Mouse (Mus musculus): ENCODE results near the gene Olfr1209. TPM values are rescaled to one million over a fixed set of nuclear protein-coding genes. Genes with fewer than 3 reads are reported as not detected.

Gene Olfr1209
- not detected in 2 replicates for polyA plus RNA-seq (2015; fragmentation: Nextera tagmentation; extraction: Ambion mirVana)

- whole genome bisulfite sequencing = 90% methylated on average over 3 of the region's 3 CpGs
- Histone ChIP-seq H3K4me3 (no peak within 1 kb of the TSS), H3K9ac (no peak within 1 kb of the TSS), H3K36me3 (no peaks in the 10 kb centered on the region), H3K27ac (replicated peaks) (no peak within 1 kb of the TSS), H3K4me1 (replicated peaks) (no peaks in the 10 kb centered on the region), H3K27me3 (no peaks in the 10 kb centered on the region), H3K9me3 (no peaks in the 10 kb centered on the region), H3K4me2 (no peak within 1 kb of the TSS)
- no peak for ATAC-seq (ENCODE audit: low read depth)
Measured at GRCm38 (mm10) chr2:88915057-88915456, at the start of gene Olfr1209. Gene Olfr1209 (minus strand): TSS chr2:88915157.

GRCm38 (mm10) chr2:88953669-88954068, 38.7 kb upstream of the Olfr1209 start, which contains the start of gene Olfr1212:
Gene Olfr1212 (plus strand): TSS chr2:88953969.
- no peaks in the 10 kb centered on the region for H3K36me3 ChIP-seq
- no peaks in the 10 kb centered on the region for H3K9me3 ChIP-seq
- no peak within 1 kb of the TSS for H3K4me2 ChIP-seq
- H3K4me3 ChIP-seq = no peak within 1 kb of the TSS
- H3K9ac ChIP-seq = no peak within 1 kb of the TSS
- no peak for ATAC-seq (ENCODE audit: low read depth)
- no peaks in the 10 kb centered on the region for H3K4me1 ChIP-seq (replicated peaks)
- no peak within 1 kb of the TSS for H3K27ac ChIP-seq (replicated peaks)
- H3K27me3 ChIP-seq = no peaks in the 10 kb centered on the region

GRCm38 (mm10) chr2:88938011-88938410, 23.1 kb upstream of the Olfr1209 start, which contains the start of gene Olfr1211:
Gene Olfr1211 (minus strand): TSS chr2:88938111.
- ATAC-seq (ENCODE audit: low read depth) = no peak
- no peak within 1 kb of the TSS for H3K9ac ChIP-seq
- 88% methylated on average over 1 of the region's 1 CpGs for WGBS

GRCm38 (mm10) chr2:88902211-88902610, 12.7 kb downstream of the Olfr1209 start, which contains the start of gene Olfr1208:
Gene Olfr1208 (minus strand): TSS chr2:88902311.
- no peak within 1 kb of the TSS for H3K4me2 ChIP-seq
- ATAC-seq (ENCODE audit: low read depth) = no peak
- no peak within 1 kb of the TSS for H3K4me3 ChIP-seq
- no peak within 1 kb of the TSS for H3K27ac ChIP-seq (replicated peaks)
- no peak within 1 kb of the TSS for H3K9ac ChIP-seq
- no peaks in the 10 kb centered on the region for H3K9me3 ChIP-seq
- no peaks in the 10 kb centered on the region for H3K4me1 ChIP-seq (replicated peaks)
- no peaks in the 10 kb centered on the region for H3K36me3 ChIP-seq
- no peaks in the 10 kb centered on the region for H3K27me3 ChIP-seq

More at GRCm38 (mm10) chr2:88938011-88938410, 23.1 kb upstream of the Olfr1209 start, which contains the start of gene Olfr1211:
- Histone ChIP-seq H3K9me3 (no peaks in the 10 kb centered on the region), H3K4me3 (no peak within 1 kb of the TSS), H3K27ac (replicated peaks) (no peak within 1 kb of the TSS), H3K27me3 (no peaks in the 10 kb centered on the region), H3K4me1 (replicated peaks) (no peaks in the 10 kb centered on the region), H3K4me2 (no peak within 1 kb of the TSS), H3K36me3 (no peaks in the 10 kb centered on the region)

- no peak for ATAC-seq (ENCODE audit: low read depth)
- Histone ChIP-seq H3K27me3 (no peaks in the 10 kb centered on the region), H3K4me1 (replicated peaks) (no peaks in the 10 kb centered on the region), H3K9me3 (no peaks in the 10 kb centered on the region), H3K9ac (no peak within 1 kb of the TSS), H3K4me3 (no peak within 1 kb of the TSS), H3K36me3 (no peaks in the 10 kb centered on the region), H3K27ac (replicated peaks) (no peak within 1 kb of the TSS), H3K4me2 (no peak within 1 kb of the TSS)
- 90% methylated on average over 2 of the region's 2 CpGs for WGBS
Measured at GRCm38 (mm10) chr2:88862931-88863330, 52.0 kb downstream of the Olfr1209 start, which contains the start of gene Olfr1206. Gene Olfr1206 (plus strand): TSS chr2:88863231.

Other genes with a start within 250 kb of the Olfr1209 start
- not detected in 2 replicates for gene Olfr1193, start 239.5 kb downstream of the Olfr1209 start, polyA plus RNA-seq (2015; fragmentation: Nextera tagmentation; extraction: Ambion mirVana)
- gene Olfr1195, start 226.0 kb downstream of the Olfr1209 start, polyA plus RNA-seq (2015; fragmentation: Nextera tagmentation; extraction: Ambion mirVana) = not detected in 2 replicates
- not detected in 2 replicates for gene Olfr1196, start 210.6 kb downstream of the Olfr1209 start, polyA plus RNA-seq (2015; fragmentation: Nextera tagmentation; extraction: Ambion mirVana)
- not detected in 2 replicates for gene Olfr1197, start 182.8 kb downstream of the Olfr1209 start, polyA plus RNA-seq (2015; fragmentation: Nextera tagmentation; extraction: Ambion mirVana)
- not detected in 2 replicates for gene Olfr1198, start 163.8 kb downstream of the Olfr1209 start, polyA plus RNA-seq (2015; fragmentation: Nextera tagmentation; extraction: Ambion mirVana)
- not detected in 2 replicates for gene Olfr1199, start 154.7 kb downstream of the Olfr1209 start, polyA plus RNA-seq (2015; fragmentation: Nextera tagmentation; extraction: Ambion mirVana)
- not detected in 2 replicates for gene Olfr1200, start 144.7 kb downstream of the Olfr1209 start, polyA plus RNA-seq (2015; fragmentation: Nextera tagmentation; extraction: Ambion mirVana)
- gene Olfr1201, start 122.1 kb downstream of the Olfr1209 start, polyA plus RNA-seq (2015; fragmentation: Nextera tagmentation; extraction: Ambion mirVana) = not detected in 2 replicates
- not detected in 2 replicates for gene Olfr1202, start 100.7 kb downstream of the Olfr1209 start, polyA plus RNA-seq (2015; fragmentation: Nextera tagmentation; extraction: Ambion mirVana)
- gene Olfr1205, start 85.4 kb downstream of the Olfr1209 start, polyA plus RNA-seq (2015; fragmentation: Nextera tagmentation; extraction: Ambion mirVana) = not detected in 2 replicates
- not detected in 2 replicates for gene Olfr1204, start 65.9 kb downstream of the Olfr1209 start, polyA plus RNA-seq (2015; fragmentation: Nextera tagmentation; extraction: Ambion mirVana)
- not detected in 2 replicates for gene Olfr1206, start 51.9 kb downstream of the Olfr1209 start, polyA plus RNA-seq (2015; fragmentation: Nextera tagmentation; extraction: Ambion mirVana)
- gene Olfr1208, start 12.8 kb downstream of the Olfr1209 start, polyA plus RNA-seq (2015; fragmentation: Nextera tagmentation; extraction: Ambion mirVana) = not detected in 2 replicates
- gene Olfr1211, start 23.0 kb upstream of the Olfr1209 start, polyA plus RNA-seq (2015; fragmentation: Nextera tagmentation; extraction: Ambion mirVana) = not detected in 2 replicates
- not detected in 2 replicates for gene Olfr1212, start 38.8 kb upstream of the Olfr1209 start, polyA plus RNA-seq (2015; fragmentation: Nextera tagmentation; extraction: Ambion mirVana)
- gene Gm13762, start 65.1 kb upstream of the Olfr1209 start, polyA plus RNA-seq (2015; fragmentation: Nextera tagmentation; extraction: Ambion mirVana) = not detected in 2 replicates
- gene Olfr1214, start 77.5 kb upstream of the Olfr1209 start, polyA plus RNA-seq (2015; fragmentation: Nextera tagmentation; extraction: Ambion mirVana) = not detected in 2 replicates
- gene Olfr1215, start 91.8 kb upstream of the Olfr1209 start, polyA plus RNA-seq (2015; fragmentation: Nextera tagmentation; extraction: Ambion mirVana) = not detected in 2 replicates
- gene Olfr1216, start 103.2 kb upstream of the Olfr1209 start, polyA plus RNA-seq (2015; fragmentation: Nextera tagmentation; extraction: Ambion mirVana) = not detected in 2 replicates
- not detected in 2 replicates for gene Olfr1217, start 116.9 kb upstream of the Olfr1209 start, polyA plus RNA-seq (2015; fragmentation: Nextera tagmentation; extraction: Ambion mirVana)
- not detected in 2 replicates for gene Olfr1218, start 146.0 kb upstream of the Olfr1209 start, polyA plus RNA-seq (2015; fragmentation: Nextera tagmentation; extraction: Ambion mirVana)
- not detected in 2 replicates for gene Olfr1219, start 168.4 kb upstream of the Olfr1209 start, polyA plus RNA-seq (2015; fragmentation: Nextera tagmentation; extraction: Ambion mirVana)
- gene Olfr1220, start 191.7 kb upstream of the Olfr1209 start, polyA plus RNA-seq (2015; fragmentation: Nextera tagmentation; extraction: Ambion mirVana) = not detected in 2 replicates
- gene Olfr1221, start 202.1 kb upstream of the Olfr1209 start, polyA plus RNA-seq (2015; fragmentation: Nextera tagmentation; extraction: Ambion mirVana) = not detected in 2 replicates
- gene Olfr1222, start 217.9 kb upstream of the Olfr1209 start, polyA plus RNA-seq (2015; fragmentation: Nextera tagmentation; extraction: Ambion mirVana) = not detected in 2 replicates
- gene Olfr1223, start 236.4 kb upstream of the Olfr1209 start, polyA plus RNA-seq (2015; fragmentation: Nextera tagmentation; extraction: Ambion mirVana) = not detected in 2 replicates
- not detected in 2 replicates for gene Olfr1224-ps1, start 248.9 kb upstream of the Olfr1209 start, polyA plus RNA-seq (2015; fragmentation: Nextera tagmentation; extraction: Ambion mirVana)

All from neural tube, embryonic 13.5 days (tissue).